Mouse (Mus musculus): ENCODE measurements around the gene Dsp.

The Dsp gene

DNA sequence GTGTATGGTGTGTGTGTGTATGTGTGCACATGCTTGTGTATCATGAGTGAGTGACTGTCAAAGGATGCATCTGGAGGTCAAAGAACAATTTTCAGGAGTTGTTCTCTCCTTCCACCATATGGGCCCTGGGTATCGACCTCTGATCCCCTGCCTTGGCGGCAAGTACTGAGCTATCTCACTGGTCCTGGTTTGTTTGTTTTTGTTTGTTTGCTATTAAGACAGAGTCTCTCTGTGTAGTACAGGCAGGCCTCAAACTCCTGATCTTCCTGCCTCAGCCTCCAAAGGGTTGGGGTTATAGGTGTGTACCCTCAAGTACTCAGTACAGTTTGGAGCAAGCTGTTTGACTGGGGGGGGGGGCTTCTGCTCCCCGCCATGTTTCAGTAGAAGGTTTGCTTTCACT lies 16.0 kb downstream of the Dsp start:
- in situ Hi-C loops (cut with MboI; ENCODE audit: unreplicated experiment in 2 of 2) = no loop called here

- in situ Hi-C loops (cut with MboI; ENCODE audit: unreplicated experiment in 2 of 2) = no loop called here
These were observed 19.6 kb downstream of the Dsp start for GRCm38 (mm10) chr13:38170707-38171144.

- in situ Hi-C loops (cut with MboI; ENCODE audit: unreplicated experiment in 2 of 2) = no loop called here
These were observed 42.3 kb downstream of the Dsp start for GRCm38 (mm10) chr13:38193406-38193805.

GRCm38 (mm10) chr13:38201413-38201812 lies 50.3 kb downstream of the Dsp start:
- in situ Hi-C loops (cut with MboI; ENCODE audit: unreplicated experiment in 2 of 2) = loop anchor here (25.0 kb wide), 2 partner anchors 214 to 764 kb away; partner anchors contain the start of gene Ssr1 (in 2 of the 2)

- in situ Hi-C loops (cut with MboI; ENCODE audit: unreplicated experiment in 2 of 2) = loop anchor here (25.0 kb wide), 2 partner anchors 217 to 767 kb away; partner anchors contain the start of gene Ssr1 (in 2 of the 2)
These were observed 53.1 kb downstream of the Dsp start for GRCm38 (mm10) chr13:38204171-38204570.

GRCm38 (mm10) chr13:38204702-38205482 lies 53.8 kb downstream of the Dsp start, which contains the start of gene Snrnp48:
Gene Snrnp48 (plus strand): TSS chr13:38204938.
- in situ Hi-C loops (cut with MboI; ENCODE audit: unreplicated experiment in 2 of 2) = loop anchor here (25.0 kb wide), 2 partner anchors 218 to 768 kb away; partner anchors contain the start of gene Ssr1 (in 2 of the 2)

DNA sequence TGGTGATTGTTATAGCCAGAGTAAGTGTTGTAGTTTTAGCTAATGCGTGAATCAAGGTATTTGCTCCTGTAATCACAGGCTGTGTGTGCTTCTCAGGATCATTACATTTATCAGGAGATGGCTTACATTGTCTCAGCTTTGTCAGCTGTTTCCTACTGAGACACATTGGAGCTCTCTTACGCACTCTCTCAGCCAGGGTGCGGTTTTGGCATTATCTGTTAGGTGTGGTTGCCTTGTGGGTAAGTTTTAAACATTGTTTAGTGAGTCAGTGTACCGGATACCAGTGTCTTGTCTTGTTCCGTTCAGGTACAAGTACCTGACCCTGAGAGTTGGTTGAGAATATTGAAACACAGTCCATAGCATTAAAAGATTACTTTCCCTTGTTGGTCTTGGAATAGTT lies 60.0 kb downstream of the Dsp start:
- in situ Hi-C loops (cut with MboI; ENCODE audit: unreplicated experiment in 2 of 2) = loop anchor here (25.0 kb wide), 2 partner anchors 224 to 774 kb away; partner anchors contain the start of gene Ssr1 (in 2 of the 2)

DNA sequence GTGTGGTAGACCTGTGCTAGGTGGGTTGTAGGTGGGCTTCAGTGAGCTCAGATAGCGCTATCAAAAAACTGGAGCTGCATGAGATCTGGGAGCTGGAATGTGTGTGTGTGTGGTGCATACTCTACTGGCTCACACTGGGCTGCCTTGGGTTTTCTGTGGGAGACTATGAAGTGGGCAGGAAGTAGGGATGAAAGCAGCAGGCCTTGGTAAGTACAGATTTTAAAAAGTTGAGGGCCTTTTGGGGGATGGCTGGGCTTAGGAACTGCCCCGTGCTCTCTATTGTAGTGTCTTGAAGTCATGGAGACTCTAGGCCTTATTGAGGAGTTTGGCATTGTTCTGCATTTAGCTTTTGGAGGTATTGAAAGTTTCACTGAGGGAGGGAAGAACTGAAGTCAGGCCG lies 67.6 kb downstream of the Dsp start:
- in situ Hi-C loops (cut with MboI; ENCODE audit: unreplicated experiment in 2 of 2) = loop anchor here (25.0 kb wide), 2 partner anchors 231 to 781 kb away; partner anchors contain the start of gene Ssr1 (in 2 of the 2)

DNA sequence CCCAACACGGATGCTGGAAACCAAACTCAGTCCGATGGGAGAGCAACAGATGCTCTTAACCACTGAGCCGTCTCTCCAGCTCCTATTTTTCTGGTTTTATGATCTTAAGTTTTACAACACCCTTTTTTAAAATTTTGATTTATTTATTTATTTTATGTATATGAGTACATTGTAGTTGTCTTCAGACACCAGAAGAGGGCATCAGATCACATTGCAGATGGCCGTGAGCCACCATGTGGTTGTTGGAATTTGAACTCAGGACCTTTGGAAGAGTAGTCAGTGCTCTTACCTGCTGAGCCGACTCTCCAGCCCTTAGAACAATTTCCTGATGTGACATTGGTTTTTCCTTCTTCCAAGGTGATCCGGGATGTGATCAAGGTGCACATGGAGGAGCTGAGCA lies 69.2 kb downstream of the Dsp start:
- in situ Hi-C loops (cut with MboI; ENCODE audit: unreplicated experiment in 2 of 2) = loop anchor here (25.0 kb wide), 2 partner anchors 233 to 783 kb away; partner anchors contain the start of gene Ssr1 (in 2 of the 2)

GRCm38 (mm10) chr13:38230177-38230821 lies 79.2 kb downstream of the Dsp start:
- in situ Hi-C loops (cut with MboI; ENCODE audit: unreplicated experiment in 2 of 2) = no loop called here

DNA sequence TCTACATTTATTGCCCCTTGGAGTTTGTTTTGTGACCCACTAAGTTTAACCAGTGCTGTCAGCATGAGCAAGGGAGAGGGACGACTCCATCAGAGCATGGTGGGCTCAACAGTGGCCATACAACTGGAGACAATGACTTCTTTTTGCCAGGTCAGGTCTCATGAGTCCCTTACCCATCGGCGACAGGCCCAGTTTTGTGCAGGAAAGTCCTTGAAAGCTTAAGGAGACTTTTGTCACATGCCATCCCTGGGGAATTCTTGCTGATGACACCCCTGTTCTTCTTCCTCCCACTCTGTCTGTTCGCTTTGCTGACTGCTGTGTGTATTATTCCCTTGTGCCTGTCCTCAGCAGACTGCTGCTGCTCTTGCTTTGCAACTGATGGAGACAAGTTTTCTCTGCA lies 81.3 kb downstream of the Dsp start:
- in situ Hi-C loops (cut with MboI; ENCODE audit: unreplicated experiment in 2 of 2) = no loop called here

- in situ Hi-C loops (cut with MboI; ENCODE audit: unreplicated experiment in 2 of 2) = no loop called here
These were observed 81.9 kb downstream of the Dsp start for GRCm38 (mm10) chr13:38232856-38233625.

GRCm38 (mm10) chr13:38234651-38235050 lies 83.6 kb downstream of the Dsp start:
- in situ Hi-C loops (cut with MboI; ENCODE audit: unreplicated experiment in 2 of 2) = no loop called here

GRCm38 (mm10) chr13:38235370-38235769 lies 84.3 kb downstream of the Dsp start:
- in situ Hi-C loops (cut with MboI; ENCODE audit: unreplicated experiment in 2 of 2) = no loop called here

GRCm38 (mm10) chr13:38248151-38248550 lies 97.1 kb downstream of the Dsp start:
- in situ Hi-C loops (cut with MboI; ENCODE audit: unreplicated experiment in 2 of 2) = no loop called here

Measured in v-Abl transformed pro-B cells (cell line).